Mouse (Mus musculus): ENCODE measurements around the gene Krtcap3. TPM values are rescaled to one million over a fixed set of nuclear protein-coding genes. Genes with fewer than 3 reads are reported as not detected.
"Not testable (repeated sequence)": the region's sequence is repeated elsewhere in the genome, so short reads cannot be mapped to it uniquely, and the experiment has no call there.

Gene Krtcap3
- 25.0 and 37.0 TPM in 2 replicates for polyA plus RNA-seq (2012; rRNA removed)

- Histone ChIP-seq H3K27me3 (ENCODE audit: control insufficient read depth, insufficient read depth, low read length) (no peaks in the 10 kb centered on the region), H3K36me3 (ENCODE audit: control insufficient read depth, insufficient read depth, low read length) (peaks cover 54% of the 10 kb centered on the region), H3K4me3 (ENCODE audit: extremely low read depth, insufficient read depth, insufficient read length) (peak within 1 kb of the TSS; percentile 58; the same call in 1 of the 2 replicates), H3K27ac (ENCODE audit: insufficient read depth, low read length) (no peak within 1 kb of the TSS), H3K4me1 (ENCODE audit: control insufficient read depth, insufficient read depth, insufficient read length) (peaks cover 3% of the 10 kb centered on the region; the same call in 1 of the 2 replicates)
- DNase-seq (ENCODE audit: low read depth in 1 of 2, low spot score in 2 of 2) = peak in 1 of 2 experiments; percentile 9
- no peak for TF ChIP-seq CTCF (IDR thresholded peaks at IDR 0.05; ENCODE audit: extremely low read depth, insufficient read depth, insufficient read length, insufficient replicate concordance)
- no peak for TF ChIP-seq POLR2A (IDR thresholded peaks at IDR 0.05; ENCODE audit: low read depth, low read length)
- 73% methylated on average over 44 of the region's 47 CpGs for WGBS
These were observed at the start of gene Krtcap3 for GRCm38 (mm10) chr5:31251541-31252101. TSS of gene Krtcap3 (plus strand) at chr5:31251691.

- H3K27ac ChIP-seq (ENCODE audit: insufficient read depth, low read length) = peak within 1 kb of the TSS; percentile 73
- TF ChIP-seq POLR2A (IDR thresholded peaks at IDR 0.05; ENCODE audit: low read depth, low read length) (peak; percentile 91), CTCF (IDR thresholded peaks at IDR 0.05; ENCODE audit: extremely low read depth, insufficient read depth, insufficient read length, insufficient replicate concordance) (no peak)
- H3K4me3 ChIP-seq (ENCODE audit: extremely low read depth, insufficient read depth, insufficient read length) = peak within 1 kb of the TSS; percentile 67
- no peaks in the 10 kb centered on the region for H3K27me3 ChIP-seq (ENCODE audit: control insufficient read depth, insufficient read depth, low read length)
- WGBS = 2% methylated on average over 52 of the region's 53 CpGs
- peaks cover 49% of the 10 kb centered on the region for H3K36me3 ChIP-seq (ENCODE audit: control insufficient read depth, insufficient read depth, low read length)
- DNase-seq (ENCODE audit: low read depth in 1 of 2, low spot score in 2 of 2) = peak; percentile 93 to 97
- peaks cover 11% of the 10 kb centered on the region for H3K4me1 ChIP-seq (ENCODE audit: control insufficient read depth, insufficient read depth, insufficient read length)
These were observed 49.5 kb upstream of the Krtcap3 start, which contains the start of gene Zfp513 for GRCm38 (mm10) chr5:31201742-31202590. TSS of gene Zfp513 (minus strand) at chr5:31202303.

GRCm38 (mm10) chr5:31202933-31203332 lies 48.6 kb upstream of the Krtcap3 start:
- 93% methylated on average over 7 of the region's 7 CpGs for WGBS
- peaks cover 45% of the 10 kb centered on the region for H3K36me3 ChIP-seq (ENCODE audit: control insufficient read depth, insufficient read depth, low read length)
- no peaks in the 10 kb centered on the region for H3K27me3 ChIP-seq (ENCODE audit: control insufficient read depth, insufficient read depth, low read length)
- DNase-seq (ENCODE audit: low read depth in 1 of 2, low spot score in 2 of 2) = no peak
- H3K4me1 ChIP-seq (ENCODE audit: control insufficient read depth, insufficient read depth, insufficient read length) = peaks cover 11% of the 10 kb centered on the region
- TF ChIP-seq POLR2A (IDR thresholded peaks at IDR 0.05; ENCODE audit: low read depth, low read length) (no peak), CTCF (IDR thresholded peaks at IDR 0.05; ENCODE audit: extremely low read depth, insufficient read depth, insufficient read length, insufficient replicate concordance) (no peak)
- H3K4me3 ChIP-seq (ENCODE audit: extremely low read depth, insufficient read depth, insufficient read length) = no peak overlapping the region
- 0 out of 2 replicates have a peak overlapping the region, but pooled peaks have one; percentile 73 for H3K27ac ChIP-seq (ENCODE audit: insufficient read depth, low read length)

GRCm38 (mm10) chr5:31203866-31204265 lies 47.6 kb upstream of the Krtcap3 start:
- no peaks in the 10 kb centered on the region for H3K27me3 ChIP-seq (ENCODE audit: control insufficient read depth, insufficient read depth, low read length)
- peaks cover 11% of the 10 kb centered on the region for H3K4me1 ChIP-seq (ENCODE audit: control insufficient read depth, insufficient read depth, insufficient read length)
- TF ChIP-seq CTCF (IDR thresholded peaks at IDR 0.05; ENCODE audit: extremely low read depth, insufficient read depth, insufficient read length, insufficient replicate concordance) (no peak), POLR2A (IDR thresholded peaks at IDR 0.05; ENCODE audit: low read depth, low read length) (no peak)
- H3K36me3 ChIP-seq (ENCODE audit: control insufficient read depth, insufficient read depth, low read length) = peaks cover 39% of the 10 kb centered on the region
- H3K27ac ChIP-seq (ENCODE audit: insufficient read depth, low read length) = no peak overlapping the region
- 93% methylated on average over 2 of the region's 2 CpGs for WGBS
- no peak overlapping the region for H3K4me3 ChIP-seq (ENCODE audit: extremely low read depth, insufficient read depth, insufficient read length)
- DNase-seq (ENCODE audit: low read depth in 1 of 2, low spot score in 2 of 2) = no peak

- TF ChIP-seq POLR2A (IDR thresholded peaks at IDR 0.05; ENCODE audit: low read depth, low read length) (no peak), CTCF (IDR thresholded peaks at IDR 0.05; ENCODE audit: extremely low read depth, insufficient read depth, insufficient read length, insufficient replicate concordance) (no peak)
- Histone ChIP-seq H3K4me3 (ENCODE audit: extremely low read depth, insufficient read depth, insufficient read length) (no peak overlapping the region), H3K4me1 (ENCODE audit: control insufficient read depth, insufficient read depth, insufficient read length) (peaks cover 11% of the 10 kb centered on the region), H3K27ac (ENCODE audit: insufficient read depth, low read length) (no peak overlapping the region), H3K36me3 (ENCODE audit: control insufficient read depth, insufficient read depth, low read length) (peaks cover 33% of the 10 kb centered on the region), H3K27me3 (ENCODE audit: control insufficient read depth, insufficient read depth, low read length) (no peaks in the 10 kb centered on the region)
- DNase-seq (ENCODE audit: low read depth in 1 of 2, low spot score in 2 of 2) = no peak
- WGBS = 93% methylated on average over 6 of the region's 6 CpGs
These were observed 47.1 kb upstream of the Krtcap3 start for GRCm38 (mm10) chr5:31204421-31204820.

GRCm38 (mm10) chr5:31216554-31216953 lies 34.9 kb upstream of the Krtcap3 start:
- not testable (repeated sequence) for H3K4me1 ChIP-seq (ENCODE audit: control insufficient read depth, insufficient read depth, insufficient read length); DNase-seq (ENCODE audit: low read depth in 1 of 2, low spot score in 2 of 2); H3K36me3 ChIP-seq (ENCODE audit: control insufficient read depth, insufficient read depth, low read length); H3K27ac ChIP-seq (ENCODE audit: insufficient read depth, low read length); H3K4me3 ChIP-seq (ENCODE audit: extremely low read depth, insufficient read depth, insufficient read length); H3K27me3 ChIP-seq (ENCODE audit: control insufficient read depth, insufficient read depth, low read length)
- 83% methylated on average over 6 of the region's 6 CpGs for WGBS

- TF ChIP-seq POLR2A (IDR thresholded peaks at IDR 0.05; ENCODE audit: low read depth, low read length) (no peak), CTCF (IDR thresholded peaks at IDR 0.05; ENCODE audit: extremely low read depth, insufficient read depth, insufficient read length, insufficient replicate concordance) (no peak)
- no peaks in the 10 kb centered on the region for H3K27me3 ChIP-seq (ENCODE audit: control insufficient read depth, insufficient read depth, low read length)
- H3K4me3 ChIP-seq (ENCODE audit: extremely low read depth, insufficient read depth, insufficient read length) = no peak overlapping the region
- 29% methylated on average over 7 of the region's 7 CpGs for WGBS
- no peaks in the 10 kb centered on the region for H3K36me3 ChIP-seq (ENCODE audit: control insufficient read depth, insufficient read depth, low read length)
- peaks cover 8% of the 10 kb centered on the region for H3K4me1 ChIP-seq (ENCODE audit: control insufficient read depth, insufficient read depth, insufficient read length)
- no peak overlapping the region for H3K27ac ChIP-seq (ENCODE audit: insufficient read depth, low read length)
- DNase-seq (ENCODE audit: low read depth in 1 of 2, low spot score in 2 of 2) = peak in 1 of 2 experiments; percentile 16
These were observed 33.2 kb upstream of the Krtcap3 start for GRCm38 (mm10) chr5:31218294-31218693.
